Mouse (Mus musculus) mature B cell (primary cell): ENCODE data around the gene Gm3286.
"Not testable (repeated sequence)": the region's sequence is repeated elsewhere in the genome, so short reads cannot be mapped to it uniquely, and the experiment has no call there.

Experiments used
- in situ Hi-C: fragments of 300-500 bp; cut with MboI; formaldehyde crosslinking; loops from 2 replicates; pipeline ENCODE4 v1.14.3; 2019

Gene Gm3286

DNA sequence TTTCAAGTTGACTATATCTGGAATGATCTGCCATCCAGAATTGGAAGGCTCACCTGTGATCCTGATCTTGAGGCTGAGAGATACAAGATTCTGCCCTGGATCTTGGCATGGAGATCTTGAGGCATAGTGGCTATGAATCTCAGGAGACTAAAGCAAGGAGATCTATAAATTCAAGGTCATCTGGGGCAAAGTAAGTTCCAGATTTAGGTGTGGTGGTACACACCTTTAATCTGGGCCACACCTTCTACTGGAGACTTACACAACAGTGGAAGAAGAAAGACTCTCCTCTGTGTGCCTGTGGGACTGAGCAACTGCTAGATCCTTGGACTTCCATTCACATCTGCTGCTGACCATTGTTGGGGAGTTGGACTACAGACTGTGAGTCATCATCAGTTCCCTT, at the start of gene Gm3286:
Gene Gm3286, plus strand, starts transcription at position 301 of the 400 bp plus-strand sequence.
- in situ Hi-C loops, result not testable (repeated sequence)
